Mouse (Mus musculus) kidney, adult 2 months (tissue): ENCODE measurements around the gene Flot1. TPM values are rescaled to one million over a fixed set of nuclear protein-coding genes. Genes with fewer than 3 reads are reported as not detected.

Experiments used
- DNase-seq: peaks from one replicate; pipeline ENCODE4 v3.0.0; 2021
- H3K27ac ChIP-seq: fragments of 200-500 bp; 2 replicates; pipeline ENCODE4 v1.5.1; 2012; ENCODE audit warnings: low read depth, low read length, control low read depth, inconsistent platforms; ENCODE audit not compliant: insufficient read depth
- H3K27me3 ChIP-seq: fragments of 200-500 bp; replicated peaks from 2 replicates; pipeline ENCODE4 v1.6.1; 2012; ENCODE audit warnings: mild to moderate bottlenecking, moderate library complexity, low read length, inconsistent platforms; ENCODE audit not compliant: control insufficient read depth, insufficient read depth
- H3K36me3 ChIP-seq: fragments of 200-500 bp; 2 replicates; pipeline ENCODE4 v1.6.1; 2012; ENCODE audit warnings: mild to moderate bottlenecking, moderate library complexity, low read length, inconsistent platforms; ENCODE audit not compliant: control insufficient read depth, insufficient read depth
- H3K4me1 ChIP-seq: fragments of 200-500 bp; 2 replicates; pipeline ENCODE4 v1.6.1; 2011; ENCODE audit warnings: low read length; ENCODE audit not compliant: control insufficient read depth, insufficient read depth
- H3K4me3 ChIP-seq: fragments of 200-500 bp; 2 replicates; pipeline ENCODE4 v1.5.1; 2011; ENCODE audit warnings: mild to moderate bottlenecking, low read depth, low read length, control low read depth; ENCODE audit not compliant: insufficient read depth
- CTCF ChIP-seq: fragments of 200-500 bp; conservative IDR thresholded peaks from 2 replicates; pipeline ENCODE4 v1.5.1; 2011; ENCODE audit warnings: low read depth, mild to moderate bottlenecking, control low read depth, low read length, moderate library complexity, mixed read lengths; ENCODE audit not compliant: insufficient read depth, insufficient read length
- POLR2A ChIP-seq: fragments of 200-500 bp; IDR thresholded peaks from one replicate; pipeline ENCODE4 v1.6.1; 2011; ENCODE audit warnings: low read depth, low read length, control low read depth
- WGBS: fragments of 180-500 bp; shearing (Covaris S2); methylation state at CpG from one replicate; pipeline ENCODE4 v1.1.7; 2018; 5-methylcytosine and 5-hydroxymethylcytosine counted together
- polyA plus RNA-seq: library from polyadenylated mRNA; depleted of rRNA; stranded (reverse); fragments of >200 nt; gene quantifications from 2 replicates; pipeline ENCODE4 v1.2.3, GENCODE M21; 2012

Gene Flot1
- polyA plus RNA-seq, 1 experiment: 45.3 TPM

- Histone ChIP-seq H3K27me3 (no peaks in the 10 kb centered on the region), H3K4me3 (peak overlapping the region; percentile 58), H3K4me1 (no peaks in the 10 kb centered on the region; the same call in 1 of the 2 replicates), H3K36me3 (no peaks in the 10 kb centered on the region), H3K27ac (peak overlapping the region; percentile 93)
- TF ChIP-seq CTCF (0 out of 2 replicates have a peak, but pooled peaks have one; percentile 23), POLR2A (no peak)
- WGBS: 20% methylated on average over 26 of the region's 26 CpGs
- DNase-seq: peak; percentile 63
Measured at GRCm38 (mm10) chr17:35866911-35867890, 44.2 kb downstream of the Flot1 start.

- 34% methylated on average over 16 of the region's 17 CpGs for WGBS
- DNase-seq: peak; percentile 49
- no peaks in the 10 kb centered on the region for H3K36me3 ChIP-seq
- no peaks in the 10 kb centered on the region; the same call in 1 of the 2 replicates for H3K4me1 ChIP-seq
- H3K4me3 ChIP-seq: peak overlapping the region; percentile 58
- H3K27ac ChIP-seq: peak overlapping the region; percentile 36
- H3K27me3 ChIP-seq: no peaks in the 10 kb centered on the region
- TF ChIP-seq POLR2A (no peak), CTCF (no peak)
Measured at GRCm38 (mm10) chr17:35868165-35868820, 45.3 kb downstream of the Flot1 start.

- TF ChIP-seq CTCF: no peak
- TF ChIP-seq POLR2A: no peak
- DNase-seq: no peak
- H3K27ac ChIP-seq: peak overlapping the region; percentile 36
- H3K4me1 ChIP-seq: no peaks in the 10 kb centered on the region; the same call in 1 of the 2 replicates
- 21% methylated on average over 7 of the region's 7 CpGs for WGBS
- no peaks in the 10 kb centered on the region for H3K36me3 ChIP-seq
- H3K27me3 ChIP-seq: no peaks in the 10 kb centered on the region
- H3K4me3 ChIP-seq: peak overlapping the region; percentile 58
Measured at GRCm38 (mm10) chr17:35868961-35869345, 45.9 kb downstream of the Flot1 start.

- 17% methylated on average over 7 of the region's 7 CpGs for WGBS
- no peak for TF ChIP-seq POLR2A
- TF ChIP-seq CTCF: no peak
- DNase-seq: peak; percentile 66
- Histone ChIP-seq H3K4me1 (no peaks in the 10 kb centered on the region; the same call in 1 of the 2 replicates), H3K27ac (peak overlapping the region; percentile 79), H3K36me3 (no peaks in the 10 kb centered on the region), H3K27me3 (no peaks in the 10 kb centered on the region), H3K4me3 (peak overlapping the region; percentile 58)
Measured at GRCm38 (mm10) chr17:35869346-35870067, 46.5 kb downstream of the Flot1 start.

GRCm38 (mm10) chr17:35870151-35870883 is 47.3 kb downstream of the Flot1 start:
- WGBS: 50% methylated on average over 9 of the region's 9 CpGs
- no peak for TF ChIP-seq CTCF
- TF ChIP-seq POLR2A: no peak
- Histone ChIP-seq H3K4me1 (no peaks in the 10 kb centered on the region), H3K27ac (peak overlapping the region; percentile 83), H3K4me3 (peak overlapping the region; percentile 58), H3K36me3 (no peaks in the 10 kb centered on the region), H3K27me3 (no peaks in the 10 kb centered on the region)
- peak; percentile 81 for DNase-seq

- TF ChIP-seq POLR2A: no peak
- peak; percentile 39; the same call in 1 of the 2 replicates for TF ChIP-seq CTCF
- peak overlapping the region; percentile 83; the same call in 1 of the 2 replicates for H3K27ac ChIP-seq
- H3K36me3 ChIP-seq: no peaks in the 10 kb centered on the region
- H3K4me1 ChIP-seq: no peaks in the 10 kb centered on the region
- peak overlapping the region; percentile 58; the same call in 1 of the 2 replicates for H3K4me3 ChIP-seq
- H3K27me3 ChIP-seq: no peaks in the 10 kb centered on the region
- 64% methylated on average over 8 of the region's 8 CpGs for WGBS
- DNase-seq: no peak
Measured at GRCm38 (mm10) chr17:35870884-35871696, 48.1 kb downstream of the Flot1 start.
